Mouse (Mus musculus) left cerebral cortex, adult 8-10 months (tissue): ENCODE results near the gene Gm26938. TPM values are rescaled to one million over a fixed set of nuclear protein-coding genes. Genes with fewer than 3 reads are reported as not detected.

Experiments used
- DNase-seq, 2 experiments: peaks; one replicate each; pipeline ENCODE4 v3.0.0; 2022; ENCODE audit warnings: low spot score in 2 of 2
- total RNA-seq, 4 experiments: library from RNA; stranded (reverse); gene quantifications; 2 replicates each; pipeline ENCODE4 v1.2.4; 2022

The Gm26938 gene
- total RNA-seq, 4 experiments from 2014 or later: not detected

DNA sequence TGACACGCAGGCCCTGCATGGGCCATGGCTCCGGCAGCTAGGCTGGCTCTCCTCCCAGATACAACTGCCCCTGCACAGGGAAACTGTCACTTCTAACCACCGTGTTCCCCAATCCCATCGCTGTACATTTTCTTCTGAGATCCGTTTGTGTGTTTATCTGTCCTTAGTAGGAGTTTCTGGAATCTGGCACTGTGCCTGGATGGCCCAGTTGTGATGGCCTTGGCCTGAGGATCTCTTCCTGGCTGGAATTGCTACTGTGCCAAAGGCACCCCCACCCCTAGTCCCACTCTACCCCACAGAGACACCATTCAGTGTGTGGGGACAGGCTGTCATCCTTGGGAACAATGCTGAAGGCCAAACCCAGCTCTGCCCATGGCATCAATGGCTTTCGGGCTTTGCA, 10.2 kb downstream of the Gm26938 start:
- no peak for DNase-seq

DNA sequence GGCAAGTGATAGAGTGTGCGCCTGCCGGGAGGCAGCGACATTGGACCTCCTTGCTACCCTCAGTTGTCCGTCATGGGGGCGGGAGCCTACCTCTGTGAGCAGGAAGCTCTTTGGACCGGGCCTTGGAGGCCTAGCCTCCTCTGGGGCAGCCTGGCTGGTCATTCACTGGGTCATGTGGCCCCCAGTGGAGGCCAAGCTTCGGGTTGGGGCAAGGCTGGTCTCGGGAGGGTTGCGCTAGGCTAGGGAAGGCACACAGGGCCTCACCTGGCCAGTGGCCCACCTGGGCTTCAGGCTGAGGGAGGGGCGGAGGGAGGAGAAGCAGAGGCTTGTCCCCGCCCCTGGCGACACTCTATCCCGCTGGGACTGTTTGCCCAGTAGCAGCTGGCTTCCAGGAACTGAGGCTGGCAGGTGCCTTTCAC, 12.2 kb downstream of the Gm26938 start:
- no peak for DNase-seq

DNA sequence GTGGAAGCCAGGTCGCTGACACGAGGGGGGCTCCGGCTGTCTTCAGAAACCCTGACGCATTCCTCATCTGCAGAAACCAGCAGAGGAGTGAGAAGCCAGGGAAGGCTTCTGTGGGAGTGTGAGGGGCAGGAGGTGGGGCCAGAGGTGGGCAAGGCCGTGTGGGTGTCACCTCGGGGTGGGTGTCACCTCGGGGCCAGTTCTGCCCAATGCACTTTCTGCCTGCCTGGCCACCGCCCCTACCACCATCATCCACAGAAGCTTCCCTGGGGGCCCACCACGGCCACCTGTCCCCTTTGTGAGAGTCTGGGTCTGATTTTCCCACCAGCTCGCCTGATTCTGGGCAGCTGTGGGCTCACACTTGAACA, 13.1 kb downstream of the Gm26938 start:
- no peak for DNase-seq

DNA sequence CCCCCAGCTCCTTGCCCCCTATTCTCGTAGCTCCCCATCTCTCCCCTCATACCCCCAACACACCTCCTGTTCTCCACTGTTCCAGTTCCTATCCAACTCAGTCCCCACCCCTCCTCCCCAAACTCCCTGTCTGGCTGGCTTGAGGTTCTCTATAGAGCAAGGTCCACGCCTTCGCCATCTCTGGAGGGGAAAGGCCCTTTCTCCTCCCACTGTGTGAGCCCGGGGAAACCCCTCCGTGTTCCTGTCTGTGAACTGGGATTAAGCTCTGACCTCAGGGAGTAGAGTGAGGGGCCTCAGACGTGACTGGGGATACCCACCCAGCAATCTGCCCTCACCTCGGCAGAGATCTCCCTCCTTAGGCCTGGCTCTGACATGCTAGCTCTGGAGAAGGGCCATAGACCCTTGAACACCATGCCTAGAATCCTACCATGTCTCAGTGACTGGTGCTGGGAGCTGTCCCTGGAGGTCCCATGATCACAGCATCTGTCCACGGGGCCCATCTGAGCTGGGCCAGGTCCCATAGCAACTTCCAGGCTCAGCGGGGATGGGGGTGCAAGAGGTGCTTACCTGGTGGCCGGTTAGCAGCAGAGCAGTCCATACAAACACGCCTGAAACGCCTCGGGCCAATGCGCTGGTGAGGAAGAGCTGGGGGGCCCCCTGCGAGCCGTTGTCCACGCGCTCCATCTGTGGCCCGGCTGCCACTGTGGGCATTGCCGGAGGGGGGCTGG, 13.6 kb downstream of the Gm26938 start:
- no peak for DNase-seq

DNA sequence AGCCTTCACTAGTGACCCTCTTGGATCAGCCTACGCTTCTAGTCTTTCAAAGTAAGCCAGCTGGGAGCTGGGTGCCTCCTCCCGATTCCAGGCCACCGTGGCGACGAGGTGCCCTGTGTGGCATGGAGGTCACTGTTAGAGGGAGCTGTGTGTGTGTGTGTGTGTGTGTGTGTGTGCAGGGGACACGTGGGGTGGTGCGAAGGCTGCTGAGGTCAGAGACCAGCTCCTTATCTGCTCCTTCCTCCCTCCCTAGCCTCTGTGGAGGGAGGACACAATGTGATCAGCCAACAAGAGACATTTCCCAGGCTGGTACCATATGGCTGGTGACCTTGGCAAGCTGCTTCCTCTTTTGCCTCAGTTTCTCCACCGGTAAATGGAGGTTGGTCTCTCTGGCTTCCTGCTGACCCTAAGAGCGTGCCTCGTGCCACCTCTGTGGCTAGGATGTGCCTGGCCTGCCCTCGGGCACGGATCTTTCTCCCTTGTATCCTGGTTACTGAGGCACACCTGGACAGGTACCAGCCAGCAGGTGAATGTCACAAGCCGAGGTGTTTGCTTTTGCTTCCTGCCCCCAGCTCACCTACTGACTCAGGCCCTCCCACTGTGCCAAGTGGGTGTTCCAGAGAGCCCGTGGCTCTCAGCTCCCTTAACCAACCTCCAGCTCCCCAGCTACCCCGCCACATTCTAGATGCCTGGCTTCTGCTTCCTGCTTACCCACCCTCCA, 14.4 kb downstream of the Gm26938 start:
- no peak for DNase-seq

DNA sequence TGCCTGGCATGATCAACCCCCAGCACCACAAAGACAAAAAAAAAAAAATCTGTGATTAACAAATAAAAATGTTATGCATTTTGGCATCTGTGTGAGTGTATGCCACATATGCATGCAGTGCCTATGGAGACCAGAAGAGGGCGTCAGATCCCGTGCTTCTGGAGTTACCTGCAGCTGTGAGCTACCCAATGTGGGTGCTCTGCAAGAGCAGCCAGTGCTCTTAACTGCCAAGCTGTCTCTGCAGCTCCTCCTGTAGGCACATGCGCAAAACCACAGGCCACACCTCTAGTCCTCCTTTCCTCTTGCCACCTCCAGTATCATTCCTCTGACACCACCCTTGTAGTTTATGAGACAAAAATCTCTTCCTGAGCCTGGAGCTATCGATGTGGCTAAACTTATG, 16.8 kb downstream of the Gm26938 start:
- no peak for DNase-seq

DNA sequence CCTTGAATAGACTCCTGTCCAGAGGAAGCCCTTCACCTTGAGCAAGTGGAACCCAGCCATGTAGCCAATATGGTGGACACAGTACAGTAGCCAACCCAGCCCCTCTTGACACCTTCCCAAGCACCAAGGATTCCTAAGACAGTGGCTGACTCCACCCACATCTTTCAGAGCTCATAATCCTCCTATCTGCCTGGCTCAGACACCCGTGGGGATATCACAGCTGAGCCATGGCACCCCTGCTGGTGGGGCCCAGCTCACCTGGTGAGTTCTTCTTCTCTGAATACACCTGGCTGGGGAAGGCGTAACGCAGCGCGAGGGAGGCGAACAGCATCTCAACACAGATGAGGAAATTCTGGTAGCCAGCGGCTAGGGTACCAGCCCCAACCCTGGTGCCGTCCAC, 20.3 kb downstream of the Gm26938 start:
- DNase-seq: no peak

DNA sequence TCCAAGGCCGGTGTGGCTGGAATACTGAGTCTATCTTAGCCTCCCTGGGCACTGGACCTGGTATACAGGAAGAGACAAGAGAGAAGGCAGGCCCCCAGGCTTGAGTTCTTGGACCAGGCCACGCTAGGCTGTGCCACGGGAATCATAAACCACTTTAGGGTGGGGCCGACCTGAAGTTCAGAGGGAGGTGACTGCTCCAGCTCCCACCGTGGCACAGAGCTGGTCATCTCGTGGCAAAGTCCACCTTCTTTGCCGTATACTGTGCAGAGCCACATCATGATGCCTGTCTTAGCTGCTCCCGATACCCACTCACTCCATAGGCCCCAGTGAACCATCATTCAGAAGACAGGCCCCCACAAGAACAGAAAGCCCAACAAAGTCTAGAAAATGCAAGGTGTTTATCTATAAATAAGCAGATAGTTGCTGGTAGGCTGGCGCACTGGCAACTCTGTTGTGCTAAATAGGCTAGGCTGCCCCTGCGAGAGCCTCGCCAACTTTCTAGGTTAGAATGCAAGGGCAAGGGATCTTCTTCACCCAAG, 21.6 kb downstream of the Gm26938 start:
- DNase-seq: no peak

DNA sequence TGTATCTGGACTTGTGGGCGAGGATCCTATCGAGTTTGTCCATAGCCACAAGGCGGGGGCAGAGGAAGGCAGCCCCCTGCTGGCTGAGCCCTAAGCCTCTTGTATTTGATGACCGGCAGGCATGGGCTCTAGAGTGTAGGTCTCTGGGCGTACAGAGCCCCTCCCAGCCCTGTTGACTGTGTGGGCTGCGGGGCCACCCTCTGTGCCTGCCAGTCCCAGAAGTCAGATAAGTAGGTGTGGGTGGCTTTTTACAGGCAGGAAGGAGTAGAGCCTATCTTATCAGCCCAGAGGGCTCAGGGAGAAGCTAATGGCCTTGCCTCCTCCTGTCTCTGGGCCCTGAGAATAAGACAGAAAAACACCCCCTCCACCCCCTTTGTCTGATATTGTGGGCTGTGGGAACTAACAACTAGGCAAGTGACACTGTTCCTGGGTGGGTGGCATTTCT, 22.1 kb downstream of the Gm26938 start:
- no peak for DNase-seq

DNA sequence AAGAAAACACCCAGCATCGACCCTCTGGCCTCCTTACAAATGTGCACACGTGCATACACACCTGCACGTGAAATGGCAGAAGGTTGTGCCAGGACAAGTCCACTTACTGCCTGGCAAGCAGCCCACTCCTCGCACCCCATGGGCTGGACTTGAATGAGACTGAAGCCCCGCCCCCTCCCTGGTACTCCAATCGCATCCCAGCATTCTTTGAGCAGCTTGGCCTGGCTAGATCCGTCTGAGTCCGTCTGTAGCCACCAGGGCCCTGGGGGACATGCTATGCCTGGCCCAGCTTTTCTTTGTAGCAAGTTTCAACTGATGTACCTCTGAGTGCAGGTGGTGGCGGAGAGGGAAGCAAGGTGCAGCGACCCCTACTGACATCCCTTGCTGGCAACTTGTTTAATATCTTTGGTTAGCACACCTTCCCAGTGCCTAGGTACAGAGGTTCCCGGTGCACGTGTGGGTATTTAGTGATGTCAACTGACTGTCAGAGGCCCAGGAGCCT, 22.6 kb downstream of the Gm26938 start:
- no peak for DNase-seq

DNA sequence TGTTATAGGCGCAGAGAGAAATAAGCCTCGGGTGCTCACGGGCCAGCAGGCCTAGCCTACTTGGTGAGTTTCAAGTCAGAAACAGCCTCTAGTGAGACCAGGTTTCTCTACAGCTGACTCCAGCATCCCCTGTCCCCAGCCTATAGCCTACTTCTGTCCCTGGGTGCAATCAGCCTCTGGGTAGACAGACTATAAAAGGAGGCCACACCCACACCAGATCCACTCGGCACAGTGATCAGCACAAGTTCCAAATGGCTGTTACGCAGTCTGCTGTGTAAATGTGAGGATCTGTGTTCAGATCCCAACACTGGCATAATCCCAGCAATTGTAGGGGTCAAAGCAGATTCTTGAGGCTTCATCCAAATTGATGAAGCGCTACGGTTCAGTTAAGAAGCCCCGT, 23.0 kb downstream of the Gm26938 start:
- no peak for DNase-seq

DNA sequence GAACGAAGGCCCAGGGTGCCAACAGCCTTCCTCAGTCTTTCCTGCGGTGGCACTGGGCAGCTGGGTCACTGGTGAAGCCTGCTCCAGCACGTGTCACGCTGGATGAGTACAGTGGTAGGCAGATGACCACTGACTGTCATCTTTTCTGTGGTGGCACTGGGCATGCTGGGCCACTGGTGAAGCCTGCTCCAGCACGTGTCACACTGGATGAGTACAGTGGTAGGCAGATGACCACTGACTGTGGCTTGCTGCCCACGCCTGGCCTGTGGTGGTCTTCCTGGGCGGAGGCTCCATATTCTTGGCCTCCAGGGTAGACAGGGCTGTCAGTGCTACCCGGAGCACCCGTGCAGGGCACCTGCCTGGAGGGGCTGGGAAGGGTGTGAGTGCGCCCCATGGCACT, 24.3 kb downstream of the Gm26938 start:
- no peak for DNase-seq

DNA sequence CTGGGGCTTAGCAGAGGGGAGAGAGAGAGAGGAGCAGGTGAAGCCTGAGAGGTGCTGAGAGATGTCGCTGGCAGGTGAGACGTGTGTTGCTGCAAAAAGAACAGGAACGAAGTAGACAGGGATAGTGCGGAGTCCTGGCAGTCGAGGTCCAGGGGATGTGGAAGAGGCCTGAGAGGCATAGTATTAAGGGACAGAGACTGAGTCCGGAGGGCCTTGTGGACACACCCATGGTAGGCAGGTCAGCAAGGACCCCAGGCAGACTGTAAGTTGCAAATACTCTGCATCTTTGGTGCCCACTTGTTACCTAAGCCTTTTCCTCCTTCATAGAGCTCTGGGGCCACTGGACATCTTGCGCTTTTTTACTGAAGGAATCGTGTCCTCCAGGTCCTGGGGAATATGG, 25.0 kb downstream of the Gm26938 start:
- DNase-seq: no peak

DNA sequence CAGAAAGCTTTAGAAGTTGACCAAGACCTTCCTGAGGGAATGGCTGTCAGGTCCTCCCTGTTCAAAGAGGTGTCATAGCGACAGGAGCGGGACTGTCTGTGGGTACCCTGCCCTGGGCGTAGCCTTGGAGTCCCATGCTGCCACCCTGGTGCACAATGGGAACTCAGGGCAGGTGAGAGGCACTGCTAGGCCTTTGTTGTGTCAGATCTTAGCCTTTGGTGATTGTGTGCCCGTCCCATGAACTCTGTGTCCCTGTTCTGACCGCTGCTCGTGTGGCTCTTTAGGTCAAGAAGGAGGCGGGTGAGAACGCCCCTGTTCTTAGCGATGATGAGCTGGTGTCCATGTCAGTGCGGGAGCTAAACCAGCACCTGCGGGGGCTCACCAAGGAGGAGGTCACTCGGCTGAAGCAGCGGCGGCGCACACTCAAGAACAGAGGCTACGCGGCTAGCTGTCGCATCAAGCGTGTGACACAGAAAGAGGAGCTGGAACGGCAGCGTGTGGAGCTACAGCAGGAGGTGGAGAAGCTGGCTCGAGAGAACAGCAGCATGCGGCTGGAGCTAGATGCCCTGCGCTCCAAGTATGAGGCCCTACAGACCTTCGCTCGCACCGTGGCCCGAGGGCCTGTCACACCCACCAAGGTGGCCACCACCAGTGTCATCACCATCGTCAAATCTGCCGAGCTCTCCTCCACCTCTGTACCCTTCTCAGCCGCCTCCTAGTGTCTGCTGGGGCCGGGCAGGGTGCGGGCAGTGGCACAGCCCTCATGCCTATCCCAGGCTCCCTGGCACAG, 26.2 kb downstream of the Gm26938 start:
- DNase-seq: no peak

DNA sequence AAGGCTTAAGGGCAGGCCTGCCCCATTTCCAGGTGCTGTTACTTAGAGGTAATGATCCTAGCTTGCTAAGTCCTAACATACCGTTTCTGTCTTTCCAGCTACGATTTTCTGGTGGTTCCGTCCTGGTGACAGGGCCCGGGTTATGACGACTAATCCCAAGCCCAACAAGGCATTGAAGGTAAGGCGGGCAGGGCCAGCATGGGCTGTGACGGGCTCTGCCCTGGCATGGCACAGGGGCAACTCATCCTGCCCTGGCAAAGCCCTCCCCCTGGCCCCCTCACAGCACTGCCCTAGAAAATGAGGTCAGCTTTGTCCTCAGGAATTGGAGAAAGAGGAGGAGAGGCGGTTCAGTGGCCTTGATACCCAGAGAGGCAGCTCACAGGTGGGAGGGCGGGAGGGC, 27.2 kb downstream of the Gm26938 start:
- DNase-seq: no peak

DNA sequence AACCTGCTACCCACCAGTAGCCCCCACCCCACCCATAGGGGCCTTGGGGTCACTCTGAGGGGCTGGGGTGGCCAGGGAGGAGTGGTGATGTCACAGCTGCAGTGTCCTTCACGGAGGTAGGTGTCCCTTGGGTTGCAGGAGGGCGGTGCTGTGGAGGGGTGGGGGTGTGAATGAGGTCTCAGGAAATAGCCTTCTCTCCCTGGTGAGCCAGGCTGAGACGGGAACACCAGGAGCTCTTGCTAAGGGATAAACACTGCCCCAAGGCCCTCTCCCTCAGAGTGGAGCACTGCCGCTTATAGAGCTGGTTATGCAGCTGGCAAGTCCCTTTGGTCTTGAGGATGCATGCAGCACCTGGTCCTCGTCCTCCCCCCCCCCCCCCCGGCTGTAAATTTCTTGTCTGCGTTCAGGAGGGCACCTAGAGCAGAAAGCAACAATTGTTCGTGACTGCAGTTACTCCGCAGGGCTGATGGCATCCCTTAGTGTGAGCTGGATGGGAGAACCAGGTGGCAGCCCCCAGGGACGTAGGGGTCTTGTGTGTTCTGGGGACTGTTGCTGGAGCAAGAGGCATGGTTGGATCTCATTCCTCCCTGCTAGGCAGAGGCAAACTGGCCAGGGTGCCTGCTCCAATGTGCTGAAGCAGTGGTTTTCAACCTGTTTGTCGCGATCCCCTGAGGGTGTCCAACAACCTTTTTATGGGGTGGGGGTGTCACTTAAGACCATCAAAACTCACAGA, 27.9 kb downstream of the Gm26938 start:
- DNase-seq: no peak

DNA sequence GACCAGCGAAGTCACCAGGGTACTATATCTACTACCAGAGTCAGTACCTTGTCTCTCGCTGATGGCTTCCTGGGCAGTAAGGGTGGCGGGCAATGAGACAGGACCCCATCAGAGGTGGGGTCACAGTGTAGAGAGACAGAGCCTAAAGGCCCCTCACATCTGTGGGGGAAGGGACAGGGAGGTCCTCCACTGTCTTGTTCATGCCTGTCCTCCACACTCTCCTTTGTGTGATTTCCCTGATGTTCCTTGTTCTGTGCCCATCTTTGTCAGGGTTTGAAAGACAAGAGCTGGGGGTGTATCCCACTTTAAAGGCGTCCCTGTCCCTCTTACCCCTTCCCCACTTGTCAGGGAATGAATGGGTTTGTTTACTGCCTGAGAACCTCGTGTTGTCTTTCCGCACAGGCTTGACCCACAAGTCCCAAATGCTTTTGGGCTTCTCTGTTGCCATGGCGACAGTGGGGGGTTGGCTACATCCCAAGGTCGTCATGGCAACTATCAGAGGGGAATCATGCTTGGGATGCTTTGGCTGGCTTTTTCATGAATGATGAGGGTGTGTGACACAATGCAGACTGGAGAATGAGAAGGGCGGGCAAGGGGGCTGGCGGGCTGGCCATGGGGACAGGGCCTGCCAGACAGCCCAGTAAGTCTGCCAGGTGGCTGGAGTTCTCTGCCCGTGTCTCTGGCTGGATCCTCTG, 28.6 kb downstream of the Gm26938 start:
- peak; percentile 65 to 78 for DNase-seq

DNA sequence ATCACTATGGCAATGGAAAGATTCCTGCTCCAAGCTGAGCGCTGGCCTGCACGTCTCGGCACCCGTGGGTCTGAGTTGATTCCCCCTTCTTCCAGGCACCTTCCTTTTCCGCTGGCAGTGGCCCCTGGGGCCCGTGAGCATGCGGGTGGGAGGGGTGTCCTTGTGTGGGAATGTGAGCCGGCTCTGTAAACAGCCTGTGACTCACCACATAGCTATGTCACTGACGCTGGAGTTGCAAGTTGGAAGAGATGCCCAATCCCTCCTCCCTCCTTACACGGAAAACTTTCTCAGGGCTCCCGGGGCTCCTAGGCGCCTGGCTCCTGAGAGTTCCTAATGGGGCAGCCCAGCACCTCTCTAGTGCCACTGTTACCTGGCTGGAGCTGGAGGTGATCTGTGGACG, 29.3 kb downstream of the Gm26938 start:
- peak in 1 of 2 experiments; percentile 75 for DNase-seq

DNA sequence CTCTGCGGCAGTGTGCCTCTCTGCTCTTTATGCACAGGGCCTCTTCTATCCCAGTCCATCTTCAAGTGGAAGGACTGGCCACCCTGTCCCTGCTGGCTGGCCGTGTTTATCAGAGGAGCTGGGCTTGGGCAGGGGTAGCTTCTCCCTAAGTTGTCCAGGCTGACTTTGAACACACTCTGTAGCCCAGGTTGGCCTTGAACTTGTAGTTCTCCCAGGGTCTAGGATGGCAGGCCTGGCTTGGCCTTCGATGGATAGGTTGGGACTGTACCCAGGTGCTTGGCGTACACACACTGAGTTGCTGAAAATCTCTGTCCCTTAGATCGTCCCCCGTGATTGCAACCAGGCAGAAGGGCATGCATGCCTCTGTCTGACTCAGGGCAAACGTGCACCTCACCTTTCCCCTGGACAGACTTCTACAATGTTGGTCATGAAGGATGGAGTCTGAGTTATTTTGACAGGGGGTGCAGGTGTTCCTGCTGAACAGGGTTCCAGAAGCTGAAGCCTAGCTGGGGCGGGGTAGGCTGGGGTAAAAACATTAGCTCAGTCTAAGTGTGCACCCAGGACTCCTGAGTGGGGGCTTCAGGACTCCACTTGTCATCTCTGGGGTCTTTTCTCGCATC, 30.1 kb downstream of the Gm26938 start:
- no peak for DNase-seq

DNA sequence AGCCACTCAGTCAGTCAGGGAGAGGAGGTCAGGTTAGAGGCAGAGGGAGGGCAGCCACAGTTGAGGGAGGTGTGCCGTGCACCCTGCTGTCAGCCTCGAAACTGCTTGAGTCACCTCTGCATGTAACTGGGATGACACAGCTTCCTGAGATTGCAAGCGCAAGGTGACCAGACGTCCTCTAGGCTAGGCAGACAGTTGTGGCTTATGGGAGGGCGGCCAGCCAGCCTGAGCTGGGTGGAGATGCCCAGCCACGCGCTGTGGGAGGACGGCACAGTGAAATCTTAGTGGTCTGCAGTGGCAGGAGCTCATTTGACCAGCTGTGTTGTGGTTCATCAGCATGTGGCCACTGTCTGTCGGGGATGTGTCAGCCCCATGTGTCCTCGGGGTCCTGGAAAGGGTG, 31.3 kb downstream of the Gm26938 start:
- DNase-seq: no peak
